Mouse (Mus musculus): ENCODE measurements around the gene Gabpb2. TPM values are rescaled to one million over a fixed set of nuclear protein-coding genes. Genes with fewer than 3 reads are reported as not detected.
"Not testable (repeated sequence)": the region's sequence is repeated elsewhere in the genome, so short reads cannot be mapped to it uniquely, and the experiment has no call there.

Gabpb2 gene
- polyA plus RNA-seq, 1 experiment from 2014 or later, result 15.9 TPM

GRCm38 (mm10) chr3:95213609-95213975 is 4.1 kb downstream of the Gabpb2 start:
- peaks cover 44% of the 10 kb centered on the region for H3K36me3 ChIP-seq
- no peak overlapping the region for H3K9ac ChIP-seq (replicated peaks)
- no peak overlapping the region for H3K4me3 ChIP-seq (replicated peaks)
- H3K9me3 ChIP-seq, result no peaks in the 10 kb centered on the region
- H3K27me3 ChIP-seq, result no peaks in the 10 kb centered on the region
- no peak for ATAC-seq (ENCODE audit: insufficient number of reproducible peaks, insufficient read depth, low FRiP score, low TSS enrichment, low read depth)
- no peak overlapping the region for H3K4me2 ChIP-seq
- 97% methylated on average over 1 of the region's 1 CpGs for WGBS
- H3K4me1 ChIP-seq (replicated peaks), result peaks cover 6% of the 10 kb centered on the region
- H3K27ac ChIP-seq, result no peak overlapping the region

- not testable (repeated sequence) for H3K27ac ChIP-seq; H3K9me3 ChIP-seq; H3K9ac ChIP-seq (replicated peaks); H3K4me1 ChIP-seq (replicated peaks); H3K27me3 ChIP-seq; H3K4me3 ChIP-seq (replicated peaks); H3K4me2 ChIP-seq; ATAC-seq (ENCODE audit: insufficient number of reproducible peaks, insufficient read depth, low FRiP score, low TSS enrichment, low read depth)
- peaks cover 48% of the 10 kb centered on the region for H3K36me3 ChIP-seq
- WGBS, result 92% methylated on average over 9 of the region's 10 CpGs
Observed at GRCm38 (mm10) chr3:95212889-95213608, 4.7 kb downstream of the Gabpb2 start.

DNA sequence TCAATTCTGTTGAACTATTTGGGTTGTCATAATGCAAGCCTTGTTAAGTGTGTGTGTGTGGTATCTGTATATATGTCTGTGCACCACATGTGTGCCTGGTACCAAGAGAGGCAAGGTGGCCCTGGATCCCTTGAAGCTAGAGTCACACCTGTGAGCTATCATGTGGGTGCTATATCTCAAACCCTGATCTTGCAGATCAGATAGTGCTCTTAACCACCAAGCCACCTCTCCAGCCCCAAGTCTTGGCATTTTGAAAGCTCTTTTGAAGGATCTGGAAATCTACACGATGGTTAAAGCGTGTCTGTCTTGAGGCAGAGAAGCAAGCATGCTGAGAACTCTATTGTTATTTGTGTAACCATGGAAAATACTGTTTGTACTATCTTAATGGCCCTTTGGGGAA is 7.1 kb downstream of the Gabpb2 start:
- no peaks in the 10 kb centered on the region for H3K4me1 ChIP-seq (replicated peaks)
- no peak for ATAC-seq (ENCODE audit: insufficient number of reproducible peaks, insufficient read depth, low FRiP score, low TSS enrichment, low read depth)
- H3K4me3 ChIP-seq (replicated peaks), result no peak overlapping the region
- no peak overlapping the region for H3K9ac ChIP-seq (replicated peaks)
- WGBS, result 93% methylated on average over 2 of the region's 2 CpGs
- H3K4me2 ChIP-seq, result no peak overlapping the region
- no peaks in the 10 kb centered on the region for H3K9me3 ChIP-seq
- no peak overlapping the region for H3K27ac ChIP-seq
- H3K36me3 ChIP-seq, result peaks cover 66% of the 10 kb centered on the region
- H3K27me3 ChIP-seq, result no peaks in the 10 kb centered on the region

- WGBS, result 93% methylated on average over 4 of the region's 4 CpGs
Observed at GRCm38 (mm10) chr3:95208286-95208685, 9.4 kb downstream of the Gabpb2 start.

DNA sequence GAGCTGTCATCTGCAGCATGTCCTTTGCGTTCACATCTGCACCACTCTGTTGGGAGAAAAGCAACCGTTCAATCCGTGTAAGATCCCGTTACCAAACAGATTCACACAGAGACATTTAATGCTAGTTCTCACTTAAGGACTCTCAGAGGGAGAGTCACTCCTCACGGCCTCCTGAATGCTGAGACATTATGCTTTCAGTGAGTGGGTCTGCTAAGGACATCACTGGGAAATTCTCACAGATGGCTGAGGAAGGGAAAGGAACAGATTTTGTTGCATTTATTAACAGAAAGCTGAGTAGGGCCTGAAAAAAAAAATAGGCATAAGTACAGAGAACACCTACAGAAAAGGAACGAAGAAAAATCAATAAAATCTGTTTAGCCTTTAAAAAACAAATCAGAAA is 13.8 kb downstream of the Gabpb2 start:
- Histone ChIP-seq H3K4me1 (replicated peaks) (no peaks in the 10 kb centered on the region), H3K9me3 (no peaks in the 10 kb centered on the region), H3K9ac (replicated peaks) (no peak overlapping the region), H3K27ac (no peak overlapping the region), H3K4me3 (replicated peaks) (no peak overlapping the region), H3K4me2 (no peak overlapping the region), H3K36me3 (peaks cover 94% of the 10 kb centered on the region), H3K27me3 (no peaks in the 10 kb centered on the region)
- 90% methylated on average over 6 of the region's 6 CpGs for WGBS
- ATAC-seq (ENCODE audit: insufficient number of reproducible peaks, insufficient read depth, low FRiP score, low TSS enrichment, low read depth), result no peak

More at GRCm38 (mm10) chr3:95208286-95208685, 9.4 kb downstream of the Gabpb2 start:
- Histone ChIP-seq H3K36me3 (peaks cover 71% of the 10 kb centered on the region), H3K9ac (replicated peaks) (no peak overlapping the region), H3K27me3 (no peaks in the 10 kb centered on the region), H3K27ac (no peak overlapping the region), H3K4me1 (replicated peaks) (no peaks in the 10 kb centered on the region), H3K4me2 (no peak overlapping the region), H3K4me3 (replicated peaks) (no peak overlapping the region), H3K9me3 (no peaks in the 10 kb centered on the region)
- no peak for ATAC-seq (ENCODE audit: insufficient number of reproducible peaks, insufficient read depth, low FRiP score, low TSS enrichment, low read depth)

DNA sequence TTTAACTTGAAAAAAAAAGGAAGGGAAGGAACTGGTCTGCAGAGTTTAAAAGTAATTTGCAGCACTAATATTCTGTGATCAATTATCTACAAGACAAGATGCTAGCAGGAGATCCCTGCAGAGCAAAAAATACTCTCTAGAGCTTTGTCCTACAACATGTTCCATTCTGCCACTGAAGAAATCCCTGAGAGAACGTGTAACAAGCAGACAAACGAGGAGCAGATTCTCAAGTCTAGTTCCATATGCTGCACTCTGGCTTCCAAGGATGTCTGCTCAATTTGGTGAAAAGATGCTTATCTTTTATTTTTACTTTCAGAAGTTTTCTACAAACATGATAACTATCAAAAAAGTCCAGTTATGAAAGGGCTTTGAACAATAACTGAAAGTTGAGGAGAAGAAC is 17.2 kb downstream of the Gabpb2 start:
- H3K4me2 ChIP-seq, result no peak overlapping the region
- no peak overlapping the region for H3K9ac ChIP-seq (replicated peaks)
- no peaks in the 10 kb centered on the region for H3K9me3 ChIP-seq
- no peaks in the 10 kb centered on the region for H3K4me1 ChIP-seq (replicated peaks)
- H3K36me3 ChIP-seq, result peaks cover 95% of the 10 kb centered on the region
- ATAC-seq (ENCODE audit: insufficient number of reproducible peaks, insufficient read depth, low FRiP score, low TSS enrichment, low read depth), result no peak
- no peak overlapping the region for H3K27ac ChIP-seq
- WGBS, result 67% methylated on average over 2 of the region's 2 CpGs
- no peak overlapping the region for H3K4me3 ChIP-seq (replicated peaks)
- no peaks in the 10 kb centered on the region for H3K27me3 ChIP-seq

GRCm38 (mm10) chr3:95200132-95200531 is 17.6 kb downstream of the Gabpb2 start:
- H3K4me2 ChIP-seq, result no peak overlapping the region
- H3K4me3 ChIP-seq (replicated peaks), result no peak overlapping the region
- H3K4me1 ChIP-seq (replicated peaks), result no peaks in the 10 kb centered on the region
- no peak overlapping the region for H3K9ac ChIP-seq (replicated peaks)
- peaks cover 95% of the 10 kb centered on the region for H3K36me3 ChIP-seq
- no peaks in the 10 kb centered on the region for H3K9me3 ChIP-seq
- no peaks in the 10 kb centered on the region for H3K27me3 ChIP-seq
- H3K27ac ChIP-seq, result no peak overlapping the region
- WGBS, result 85% methylated on average over 7 of the region's 7 CpGs
- ATAC-seq (ENCODE audit: insufficient number of reproducible peaks, insufficient read depth, low FRiP score, low TSS enrichment, low read depth), result no peak

GRCm38 (mm10) chr3:95199101-95199500 is 18.6 kb downstream of the Gabpb2 start:
- H3K36me3 ChIP-seq, result peaks cover 94% of the 10 kb centered on the region
- no peaks in the 10 kb centered on the region for H3K4me1 ChIP-seq (replicated peaks)
- no peak overlapping the region for H3K9ac ChIP-seq (replicated peaks)
- H3K27me3 ChIP-seq, result no peaks in the 10 kb centered on the region
- H3K4me2 ChIP-seq, result no peak overlapping the region
- WGBS, result 79% methylated on average over 1 of the region's 1 CpGs
- H3K27ac ChIP-seq, result no peak overlapping the region
- H3K9me3 ChIP-seq, result no peaks in the 10 kb centered on the region
- ATAC-seq (ENCODE audit: insufficient number of reproducible peaks, insufficient read depth, low FRiP score, low TSS enrichment, low read depth), result no peak
- H3K4me3 ChIP-seq (replicated peaks), result no peak overlapping the region

DNA sequence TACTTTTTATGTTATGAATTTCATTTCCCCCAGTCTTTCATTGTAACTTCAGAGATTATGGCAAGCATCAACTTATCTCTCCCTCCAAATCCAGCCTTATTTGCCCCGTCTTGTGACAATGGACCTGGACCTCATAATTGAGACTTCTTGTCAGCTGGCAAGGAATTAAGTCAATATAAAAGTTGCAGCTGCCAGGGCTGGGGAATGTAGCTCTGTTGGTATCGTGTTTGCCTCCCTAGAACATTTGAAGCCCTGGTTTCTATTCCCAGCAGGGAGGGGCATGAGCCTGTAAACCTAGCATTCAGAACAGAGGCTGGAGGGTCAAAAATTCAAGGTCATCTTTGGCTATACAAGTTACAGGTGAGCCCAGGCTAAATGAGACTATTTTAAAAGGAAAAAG is 21.9 kb downstream of the Gabpb2 start:
- H3K9ac ChIP-seq (replicated peaks), result no peak overlapping the region
- H3K4me2 ChIP-seq, result no peak overlapping the region
- H3K9me3 ChIP-seq, result no peaks in the 10 kb centered on the region
- H3K27me3 ChIP-seq, result no peaks in the 10 kb centered on the region
- no peaks in the 10 kb centered on the region for H3K4me1 ChIP-seq (replicated peaks)
- H3K4me3 ChIP-seq (replicated peaks), result no peak overlapping the region
- peaks cover 88% of the 10 kb centered on the region for H3K36me3 ChIP-seq
- no peak overlapping the region for H3K27ac ChIP-seq
- ATAC-seq (ENCODE audit: insufficient number of reproducible peaks, insufficient read depth, low FRiP score, low TSS enrichment, low read depth), result no peak
- 85% methylated on average over 2 of the region's 2 CpGs for WGBS

GRCm38 (mm10) chr3:95194721-95195135 is 23.0 kb downstream of the Gabpb2 start:
- H3K4me3 ChIP-seq (replicated peaks), result no peak overlapping the region
- ATAC-seq (ENCODE audit: insufficient number of reproducible peaks, insufficient read depth, low FRiP score, low TSS enrichment, low read depth), result no peak
- H3K36me3 ChIP-seq, result peaks cover 86% of the 10 kb centered on the region
- H3K27me3 ChIP-seq, result no peaks in the 10 kb centered on the region
- no peaks in the 10 kb centered on the region for H3K9me3 ChIP-seq
- no peak overlapping the region for H3K9ac ChIP-seq (replicated peaks)
- no peaks in the 10 kb centered on the region for H3K4me1 ChIP-seq (replicated peaks)
- H3K4me2 ChIP-seq, result no peak overlapping the region
- WGBS, result 87% methylated on average over 6 of the region's 6 CpGs
- no peak overlapping the region for H3K27ac ChIP-seq

- Histone ChIP-seq H3K9ac (replicated peaks) (no peak overlapping the region), H3K4me2 (no peak overlapping the region), H3K36me3 (peaks cover 86% of the 10 kb centered on the region), H3K27ac (no peak overlapping the region), H3K9me3 (no peaks in the 10 kb centered on the region), H3K4me1 (replicated peaks) (no peaks in the 10 kb centered on the region), H3K4me3 (replicated peaks) (no peak overlapping the region), H3K27me3 (no peaks in the 10 kb centered on the region)
- ATAC-seq (ENCODE audit: insufficient number of reproducible peaks, insufficient read depth, low FRiP score, low TSS enrichment, low read depth), result no peak
- WGBS, result 86% methylated on average over 6 of the region's 6 CpGs
Observed at GRCm38 (mm10) chr3:95186888-95187287, 30.8 kb downstream of the Gabpb2 start.

- no peak overlapping the region for H3K4me2 ChIP-seq
- H3K4me1 ChIP-seq (replicated peaks), result no peaks in the 10 kb centered on the region
- H3K36me3 ChIP-seq, result peaks cover 80% of the 10 kb centered on the region
- no peaks in the 10 kb centered on the region for H3K9me3 ChIP-seq
- no peaks in the 10 kb centered on the region for H3K27me3 ChIP-seq
- no peak for ATAC-seq (ENCODE audit: insufficient number of reproducible peaks, insufficient read depth, low FRiP score, low TSS enrichment, low read depth)
- 93% methylated on average over 2 of the region's 2 CpGs for WGBS
- H3K9ac ChIP-seq (replicated peaks), result no peak overlapping the region
- H3K27ac ChIP-seq, result no peak overlapping the region
- H3K4me3 ChIP-seq (replicated peaks), result no peak overlapping the region
Observed at GRCm38 (mm10) chr3:95186100-95186499, 31.6 kb downstream of the Gabpb2 start.

Measured in limb, embryonic 12.5 days (tissue).